Mouse (Mus musculus): ENCODE results near the gene Ppfia2.

Gene Ppfia2

GRCm38 (mm10) chr10:106618194-106618593, 148.1 kb downstream of the Ppfia2 start:
- DNase-seq (ENCODE audit: low read depth, low spot score), result no peak
- H3K36me3 ChIP-seq (ENCODE audit: control insufficient read depth, insufficient read depth, low read length, poor library complexity, severe bottlenecking), result no peaks in the 10 kb centered on the region
- H3K27me3 ChIP-seq (ENCODE audit: control insufficient read depth, insufficient read depth, low read length, poor library complexity, severe bottlenecking), result no peaks in the 10 kb centered on the region

- Histone ChIP-seq H3K27me3 (ENCODE audit: control insufficient read depth, insufficient read depth, low read length, poor library complexity, severe bottlenecking) (no peaks in the 10 kb centered on the region), H3K36me3 (ENCODE audit: control insufficient read depth, insufficient read depth, low read length, poor library complexity, severe bottlenecking) (no peaks in the 10 kb centered on the region)
- DNase-seq (ENCODE audit: low read depth, low spot score), result no peak
Measured at GRCm38 (mm10) chr10:106620952-106621351, 150.8 kb downstream of the Ppfia2 start.

- Histone ChIP-seq H3K27me3 (ENCODE audit: control insufficient read depth, insufficient read depth, low read length, poor library complexity, severe bottlenecking) (no peaks in the 10 kb centered on the region), H3K36me3 (ENCODE audit: control insufficient read depth, insufficient read depth, low read length, poor library complexity, severe bottlenecking) (no peaks in the 10 kb centered on the region)
- no peak for DNase-seq (ENCODE audit: low read depth, low spot score)
Measured at GRCm38 (mm10) chr10:106623342-106623741, 153.2 kb downstream of the Ppfia2 start.

DNA sequence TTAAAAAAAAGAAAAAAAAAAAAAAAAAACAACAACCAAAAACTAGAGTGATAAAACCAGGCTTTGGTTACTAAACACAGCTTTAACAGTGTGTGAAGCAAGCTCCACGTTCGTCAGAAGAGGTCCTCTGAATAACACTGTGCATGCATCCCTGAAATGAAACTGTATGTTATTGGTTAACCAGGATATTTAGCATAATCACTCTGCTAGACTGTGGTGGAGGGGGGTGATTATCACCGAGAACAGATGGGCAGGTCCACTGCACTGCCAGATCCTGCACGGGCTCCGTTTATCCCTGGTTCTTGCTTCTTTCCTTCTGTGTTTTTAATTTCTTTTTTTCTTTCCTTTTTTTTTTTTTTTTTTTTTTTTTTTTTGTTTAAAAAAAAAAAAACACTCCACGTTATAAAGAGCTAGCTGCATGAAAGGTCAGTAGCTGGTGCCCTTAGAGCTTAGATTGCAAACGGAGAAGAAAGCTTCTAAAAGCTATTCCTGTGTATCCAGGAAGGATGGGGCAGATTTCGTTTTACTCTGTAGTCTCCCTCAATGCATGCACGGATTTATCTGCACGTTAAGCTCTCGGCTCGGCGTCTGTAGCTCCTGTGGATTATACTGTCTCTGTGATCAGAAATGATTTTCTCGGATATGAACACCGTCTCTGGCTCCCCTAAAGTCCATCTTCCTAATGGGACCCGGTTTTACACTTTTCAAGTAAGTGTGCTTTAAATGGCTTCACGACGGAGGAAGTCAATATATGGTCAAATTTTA, 162.2 kb downstream of the Ppfia2 start:
- DNase-seq (ENCODE audit: low read depth, low spot score), result no peak
- Histone ChIP-seq H3K27me3 (ENCODE audit: control insufficient read depth, insufficient read depth, low read length, poor library complexity, severe bottlenecking) (no peaks in the 10 kb centered on the region), H3K36me3 (ENCODE audit: control insufficient read depth, insufficient read depth, low read length, poor library complexity, severe bottlenecking) (no peaks in the 10 kb centered on the region)

DNA sequence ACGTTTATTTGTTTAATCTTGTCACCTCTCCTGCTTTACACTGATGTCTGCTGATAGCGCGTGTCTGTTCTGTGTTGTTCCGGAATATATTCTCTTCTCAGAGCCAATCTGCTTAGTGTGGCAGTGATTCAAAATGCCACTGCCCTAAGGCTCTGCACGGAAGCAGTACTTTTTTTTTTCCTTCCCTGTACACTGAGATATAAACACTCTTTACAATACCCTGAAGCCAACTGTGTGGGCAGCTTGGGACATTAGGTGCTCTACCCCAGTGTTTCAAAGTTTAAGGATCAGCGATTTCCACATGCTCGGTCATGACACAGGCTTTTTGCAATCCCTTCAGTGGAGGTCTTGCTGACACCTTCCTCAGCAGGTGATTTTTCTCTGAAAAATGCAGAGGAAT, 163.8 kb downstream of the Ppfia2 start:
- no peaks in the 10 kb centered on the region for H3K27me3 ChIP-seq (ENCODE audit: control insufficient read depth, insufficient read depth, low read length, poor library complexity, severe bottlenecking)
- no peaks in the 10 kb centered on the region for H3K36me3 ChIP-seq (ENCODE audit: control insufficient read depth, insufficient read depth, low read length, poor library complexity, severe bottlenecking)
- DNase-seq (ENCODE audit: low read depth, low spot score), result no peak

GRCm38 (mm10) chr10:106652276-106652675, 182.1 kb downstream of the Ppfia2 start:
- no peaks in the 10 kb centered on the region for H3K36me3 ChIP-seq (ENCODE audit: control insufficient read depth, insufficient read depth, low read length, poor library complexity, severe bottlenecking)
- no peak for DNase-seq (ENCODE audit: low read depth, low spot score)
- no peaks in the 10 kb centered on the region for H3K27me3 ChIP-seq (ENCODE audit: control insufficient read depth, insufficient read depth, low read length, poor library complexity, severe bottlenecking)

GRCm38 (mm10) chr10:106665221-106665620, 195.1 kb downstream of the Ppfia2 start:
- no peak for DNase-seq (ENCODE audit: low read depth, low spot score)
- no peaks in the 10 kb centered on the region for H3K27me3 ChIP-seq (ENCODE audit: control insufficient read depth, insufficient read depth, low read length, poor library complexity, severe bottlenecking)
- H3K36me3 ChIP-seq (ENCODE audit: control insufficient read depth, insufficient read depth, low read length, poor library complexity, severe bottlenecking), result no peaks in the 10 kb centered on the region

DNA sequence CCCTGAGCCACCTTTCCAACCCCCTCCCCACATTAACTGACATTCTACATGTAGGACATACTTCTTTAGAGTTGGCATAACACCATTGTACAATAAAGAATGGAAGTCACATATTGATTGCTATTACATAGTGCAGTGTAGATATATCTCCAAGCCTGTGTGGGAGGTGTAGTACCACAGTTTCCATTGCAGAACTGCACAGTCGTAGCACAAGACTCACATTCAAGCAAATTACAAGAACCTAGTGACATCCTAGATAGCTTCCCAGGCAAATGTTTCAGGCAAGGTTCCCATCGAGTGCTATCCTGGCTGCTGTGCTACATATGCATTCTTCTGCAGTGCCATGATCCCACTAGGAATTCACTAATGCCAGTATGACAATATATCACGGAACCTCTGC, 200.0 kb downstream of the Ppfia2 start:
- H3K36me3 ChIP-seq (ENCODE audit: control insufficient read depth, insufficient read depth, low read length, poor library complexity, severe bottlenecking), result no peaks in the 10 kb centered on the region
- no peak for DNase-seq (ENCODE audit: low read depth, low spot score)
- no peaks in the 10 kb centered on the region for H3K27me3 ChIP-seq (ENCODE audit: control insufficient read depth, insufficient read depth, low read length, poor library complexity, severe bottlenecking)

- no peaks in the 10 kb centered on the region for H3K27me3 ChIP-seq (ENCODE audit: control insufficient read depth, insufficient read depth, low read length, poor library complexity, severe bottlenecking)
- no peak for DNase-seq (ENCODE audit: low read depth, low spot score)
- H3K36me3 ChIP-seq (ENCODE audit: control insufficient read depth, insufficient read depth, low read length, poor library complexity, severe bottlenecking), result no peaks in the 10 kb centered on the region
Measured at GRCm38 (mm10) chr10:106681395-106681794, 211.3 kb downstream of the Ppfia2 start.

DNA sequence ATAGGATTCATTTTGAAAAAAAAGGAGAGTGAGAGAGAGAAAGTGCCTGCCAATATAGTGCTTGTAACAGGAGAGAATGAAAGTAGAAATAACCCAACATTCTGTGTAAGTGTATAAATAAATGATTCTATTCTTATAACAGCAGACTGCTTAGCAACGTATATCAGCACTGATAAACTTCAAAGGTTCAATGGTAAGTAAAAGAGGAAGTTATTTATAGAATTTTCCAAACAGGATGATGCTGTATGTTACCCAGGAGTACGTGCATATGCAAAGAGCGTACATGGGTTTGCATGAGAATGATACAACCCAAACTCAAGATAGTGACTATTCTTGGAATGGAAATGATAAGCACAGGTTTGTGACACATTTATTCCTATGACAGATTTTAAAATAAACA, 215.4 kb downstream of the Ppfia2 start:
- DNase-seq (ENCODE audit: low read depth, low spot score), result no peak
- Histone ChIP-seq H3K27me3 (ENCODE audit: control insufficient read depth, insufficient read depth, low read length, poor library complexity, severe bottlenecking) (no peaks in the 10 kb centered on the region), H3K36me3 (ENCODE audit: control insufficient read depth, insufficient read depth, low read length, poor library complexity, severe bottlenecking) (no peaks in the 10 kb centered on the region)

DNA sequence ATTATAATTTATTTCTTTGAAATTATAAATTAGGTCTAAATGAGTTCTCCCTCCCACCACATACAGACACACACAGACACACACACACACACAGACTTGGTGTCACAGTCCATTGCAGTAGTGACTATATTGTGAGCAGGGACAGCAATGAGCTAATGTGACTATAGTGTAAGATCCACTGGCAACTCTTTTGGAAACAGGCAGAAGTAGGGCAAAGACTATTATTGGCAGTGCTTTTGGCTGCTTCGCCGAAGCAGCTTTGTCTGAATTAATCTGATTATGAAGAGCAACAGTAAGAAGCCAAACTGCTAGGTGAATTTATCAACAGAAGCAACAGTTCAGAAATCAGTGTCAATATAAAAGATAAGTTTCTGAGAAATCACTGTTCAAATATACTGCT, 249.8 kb downstream of the Ppfia2 start:
- H3K36me3 ChIP-seq (ENCODE audit: control insufficient read depth, insufficient read depth, low read length, poor library complexity, severe bottlenecking), result no peaks in the 10 kb centered on the region

GRCm38 (mm10) chr10:106732265-106732664, 262.1 kb downstream of the Ppfia2 start:
- DNase-seq (ENCODE audit: low read depth, low spot score), result no peak
- no peaks in the 10 kb centered on the region for H3K27me3 ChIP-seq (ENCODE audit: control insufficient read depth, insufficient read depth, low read length, poor library complexity, severe bottlenecking)
- no peaks in the 10 kb centered on the region for H3K36me3 ChIP-seq (ENCODE audit: control insufficient read depth, insufficient read depth, low read length, poor library complexity, severe bottlenecking)

More for the DNA sequence above, 249.8 kb downstream of the Ppfia2 start:
- no peaks in the 10 kb centered on the region for H3K27me3 ChIP-seq (ENCODE audit: control insufficient read depth, insufficient read depth, low read length, poor library complexity, severe bottlenecking)
- DNase-seq (ENCODE audit: low read depth, low spot score), result no peak

DNA sequence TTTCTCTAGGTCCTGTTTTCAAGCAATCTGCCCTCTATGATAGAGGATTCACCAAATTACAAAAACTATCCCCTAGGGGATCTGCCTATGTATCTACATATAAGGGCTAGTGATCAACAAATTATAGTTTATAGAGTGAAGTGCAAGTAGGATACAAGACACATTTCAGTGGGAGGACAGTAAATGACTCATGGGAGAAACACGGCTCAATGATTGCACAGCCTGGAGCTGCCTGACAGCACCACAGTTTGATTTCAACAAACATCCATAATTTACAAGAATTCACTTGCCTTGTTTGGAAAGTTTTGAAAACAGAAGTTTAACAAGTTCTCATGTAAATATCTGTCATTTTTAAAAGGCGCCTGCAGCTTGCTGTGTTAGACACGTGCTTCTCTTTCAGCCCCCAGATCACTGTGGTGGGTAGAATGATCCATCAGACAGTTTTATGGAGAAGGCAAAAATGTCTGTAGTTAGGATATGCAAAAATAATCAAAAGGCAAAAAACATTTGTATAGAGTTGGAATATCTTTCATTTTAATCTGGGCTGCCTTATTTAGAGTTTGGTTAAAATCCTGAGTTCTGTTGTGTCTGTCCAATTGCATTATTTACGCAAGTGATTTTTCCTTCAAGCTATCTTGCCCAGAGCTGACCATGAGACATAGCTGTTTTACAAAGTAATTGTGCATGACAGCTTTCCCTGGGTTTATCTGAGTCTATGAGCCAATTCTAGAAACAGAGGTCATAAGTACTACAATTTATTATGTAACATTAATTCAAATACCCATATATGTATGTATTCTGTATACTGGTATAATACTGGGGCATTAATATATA, 266.3 kb downstream of the Ppfia2 start:
- DNase-seq (ENCODE audit: low read depth, low spot score), result no peak
- Histone ChIP-seq H3K27me3 (ENCODE audit: control insufficient read depth, insufficient read depth, low read length, poor library complexity, severe bottlenecking) (no peaks in the 10 kb centered on the region), H3K36me3 (ENCODE audit: control insufficient read depth, insufficient read depth, low read length, poor library complexity, severe bottlenecking) (no peaks in the 10 kb centered on the region)

GRCm38 (mm10) chr10:106738190-106738589, 268.1 kb downstream of the Ppfia2 start:
- no peaks in the 10 kb centered on the region for H3K27me3 ChIP-seq (ENCODE audit: control insufficient read depth, insufficient read depth, low read length, poor library complexity, severe bottlenecking)
- no peaks in the 10 kb centered on the region for H3K36me3 ChIP-seq (ENCODE audit: control insufficient read depth, insufficient read depth, low read length, poor library complexity, severe bottlenecking)
- DNase-seq (ENCODE audit: low read depth, low spot score), result no peak

DNA sequence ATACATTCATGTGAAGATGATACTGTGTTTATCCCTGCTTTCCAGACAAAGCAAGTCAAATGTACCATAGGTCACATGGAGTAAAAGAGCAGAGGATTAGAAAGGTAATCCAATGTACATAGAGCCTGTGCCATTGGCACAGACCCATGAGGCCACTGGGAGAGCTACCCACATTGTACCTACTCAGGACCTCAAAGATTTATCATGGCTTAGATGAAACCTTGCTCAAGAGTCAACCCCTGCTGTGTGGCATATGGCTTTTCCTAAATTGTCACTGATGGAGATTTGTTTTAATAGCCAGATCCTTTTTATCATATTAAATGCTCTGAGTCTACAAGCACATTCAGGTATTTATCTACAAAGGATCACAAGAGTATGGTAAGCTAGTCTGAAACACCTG, 274.8 kb downstream of the Ppfia2 start:
- no peak for DNase-seq (ENCODE audit: low read depth, low spot score)
- Histone ChIP-seq H3K27me3 (ENCODE audit: control insufficient read depth, insufficient read depth, low read length, poor library complexity, severe bottlenecking) (no peaks in the 10 kb centered on the region), H3K36me3 (ENCODE audit: control insufficient read depth, insufficient read depth, low read length, poor library complexity, severe bottlenecking) (no peaks in the 10 kb centered on the region)
